Mouse (Mus musculus) forebrain, embryonic 13.5 days (tissue): ENCODE data around the gene 1810024B03Rik. TPM values are rescaled to one million over a fixed set of nuclear protein-coding genes. Genes with fewer than 3 reads are reported as not detected.

ENCODE experiments used
- ATAC-seq: fragments of 200-750 bp; cut with Nextera tagmentation; 2 replicates; pipeline ENCODE4 v1.8.0; 2017
- H3K27ac ChIP-seq: fragments of 300-500 bp; sonication (generic); 2 replicates; pipeline ENCODE4 v1.5.1; 2015; ENCODE audit warnings: inconsistent platforms, mild to moderate bottlenecking, moderate library complexity
- H3K27me3 ChIP-seq: fragments of 300-500 bp; sonication (generic); 2 replicates; pipeline ENCODE4 v1.6.1; 2015; ENCODE audit warnings: mild to moderate bottlenecking, inconsistent platforms
- H3K36me3 ChIP-seq: fragments of 300-500 bp; sonication (generic); 2 replicates; pipeline ENCODE4 v1.6.1; 2015; ENCODE audit warnings: mild to moderate bottlenecking, inconsistent platforms; ENCODE audit not compliant: poor library complexity, severe bottlenecking
- H3K4me1 ChIP-seq: fragments of 300-500 bp; sonication (generic); 2 replicates; pipeline ENCODE4 v1.6.1; 2015; ENCODE audit warnings: inconsistent platforms
- H3K4me2 ChIP-seq: fragments of 300-500 bp; sonication (generic); 2 replicates; pipeline ENCODE4 v1.6.1; 2015; ENCODE audit warnings: inconsistent platforms, mild to moderate bottlenecking, moderate library complexity
- H3K4me3 ChIP-seq: fragments of 300-500 bp; sonication (generic); 2 replicates; pipeline ENCODE4 v1.5.1; 2015; ENCODE audit warnings: mild to moderate bottlenecking, inconsistent platforms
- H3K9ac ChIP-seq: fragments of 300-500 bp; sonication (generic); 2 replicates; pipeline ENCODE4 v1.6.1; 2015; ENCODE audit warnings: mild to moderate bottlenecking, inconsistent platforms
- H3K9me3 ChIP-seq: fragments of 300-500 bp; sonication (generic); replicated peaks from 2 replicates; pipeline ENCODE4 v1.6.1; 2016; ENCODE audit warnings: inconsistent platforms
- WGBS: fragments of 180-500 bp; shearing (Covaris S2); methylation state at CpG from one replicate; pipeline ENCODE4 v1.1.7; 2015; 5-methylcytosine and 5-hydroxymethylcytosine counted together
- polyA plus RNA-seq: library from polyadenylated mRNA; unstranded; fragments of >200 nt; fragmentation: Nextera tagmentation; extraction: Ambion mirVana; gene quantifications from 2 replicates; pipeline ENCODE4 v1.2.1, GENCODE M21; 2015

1810024B03Rik gene
- 2.0 and 3.4 TPM in 2 replicates for polyA plus RNA-seq

- Histone ChIP-seq H3K4me2 (peak within 1 kb of the TSS; percentile 87), H3K9me3 (no peaks in the 10 kb centered on the region), H3K27me3 (no peaks in the 10 kb centered on the region), H3K36me3 (peaks cover 29% of the 10 kb centered on the region), H3K4me3 (peak within 1 kb of the TSS; percentile 90), H3K9ac (peak within 1 kb of the TSS; percentile 81), H3K4me1 (peaks cover 9% of the 10 kb centered on the region), H3K27ac (peak within 1 kb of the TSS; percentile 73)
- 13% methylated on average over 36 of the region's 36 CpGs for WGBS
- peak; percentile 99 for ATAC-seq
These were observed at the start of gene 1810024B03Rik, which contains the start of gene Snrnp200 for GRCm38 (mm10) chr2:127207547-127208451. 1810024B03Rik (minus strand) TSS chr2:127208280. Snrnp200 (plus strand) TSS chr2:127208386.

GRCm38 (mm10) chr2:127255294-127255693 lies 47.2 kb upstream of the 1810024B03Rik start:
- Histone ChIP-seq H3K9ac (no peak overlapping the region), H3K4me1 (no peaks in the 10 kb centered on the region), H3K27ac (no peak overlapping the region), H3K9me3 (no peaks in the 10 kb centered on the region), H3K4me2 (no peak overlapping the region), H3K27me3 (no peaks in the 10 kb centered on the region), H3K4me3 (no peak overlapping the region), H3K36me3 (peaks cover 45% of the 10 kb centered on the region)
- no peak for ATAC-seq
- WGBS, result 90% methylated on average over 6 of the region's 6 CpGs

- Histone ChIP-seq H3K4me3 (no peak overlapping the region), H3K36me3 (peaks cover 40% of the 10 kb centered on the region), H3K27ac (no peak overlapping the region), H3K27me3 (no peaks in the 10 kb centered on the region), H3K4me2 (no peak overlapping the region), H3K9ac (no peak overlapping the region), H3K4me1 (no peaks in the 10 kb centered on the region), H3K9me3 (no peaks in the 10 kb centered on the region)
- 92% methylated on average over 3 of the region's 3 CpGs for WGBS
- ATAC-seq, result no peak
These were observed 46.6 kb upstream of the 1810024B03Rik start for GRCm38 (mm10) chr2:127254604-127255134.

- Histone ChIP-seq H3K27me3 (no peaks in the 10 kb centered on the region), H3K27ac (no peak overlapping the region), H3K9ac (no peak overlapping the region), H3K36me3 (peaks cover 21% of the 10 kb centered on the region), H3K4me1 (peaks cover 12% of the 10 kb centered on the region), H3K4me2 (no peak overlapping the region), H3K9me3 (no peaks in the 10 kb centered on the region), H3K4me3 (no peak overlapping the region)
- ATAC-seq, result no peak
- WGBS, result 91% methylated on average over 5 of the region's 5 CpGs
These were observed 44.7 kb upstream of the 1810024B03Rik start for GRCm38 (mm10) chr2:127252787-127253186.

GRCm38 (mm10) chr2:127251880-127252527 lies 43.9 kb upstream of the 1810024B03Rik start:
- Histone ChIP-seq H3K36me3 (peaks cover 14% of the 10 kb centered on the region), H3K9me3 (no peaks in the 10 kb centered on the region), H3K4me3 (no peak overlapping the region), H3K27ac (no peak overlapping the region), H3K4me1 (peaks cover 13% of the 10 kb centered on the region), H3K4me2 (no peak overlapping the region), H3K27me3 (no peaks in the 10 kb centered on the region), H3K9ac (no peak overlapping the region)
- WGBS, result 90% methylated on average over 3 of the region's 3 CpGs
- no peak for ATAC-seq

- Histone ChIP-seq H3K4me2 (no peak overlapping the region), H3K27ac (no peak overlapping the region), H3K9me3 (no peaks in the 10 kb centered on the region), H3K4me1 (peaks cover 19% of the 10 kb centered on the region), H3K9ac (no peak overlapping the region), H3K4me3 (no peak overlapping the region), H3K27me3 (no peaks in the 10 kb centered on the region), H3K36me3 (peaks cover 8% of the 10 kb centered on the region)
- 73% methylated on average over 3 of the region's 3 CpGs for WGBS
- ATAC-seq, result no peak
These were observed 43.4 kb upstream of the 1810024B03Rik start for GRCm38 (mm10) chr2:127251457-127251856.

- peaks cover 9% of the 10 kb centered on the region for H3K36me3 ChIP-seq
- H3K27me3 ChIP-seq, result no peaks in the 10 kb centered on the region
- H3K9ac ChIP-seq, result no peak overlapping the region; the same call in 1 of the 2 replicates
- no peak for ATAC-seq
- no peak overlapping the region for H3K4me3 ChIP-seq
- no peaks in the 10 kb centered on the region for H3K9me3 ChIP-seq
- WGBS, result 95% methylated on average over 9 of the region's 9 CpGs
- no peak overlapping the region for H3K4me2 ChIP-seq
- no peak overlapping the region for H3K27ac ChIP-seq
- peaks cover 22% of the 10 kb centered on the region for H3K4me1 ChIP-seq
These were observed 42.4 kb upstream of the 1810024B03Rik start for GRCm38 (mm10) chr2:127250291-127251008.

- H3K27me3 ChIP-seq, result no peaks in the 10 kb centered on the region
- H3K36me3 ChIP-seq, result peaks cover 27% of the 10 kb centered on the region
- H3K27ac ChIP-seq, result peak overlapping the region; percentile 69
- peak overlapping the region; percentile 99 for H3K4me2 ChIP-seq
- H3K9ac ChIP-seq, result peak overlapping the region; percentile 93
- H3K9me3 ChIP-seq, result no peaks in the 10 kb centered on the region
- H3K4me1 ChIP-seq, result peaks cover 22% of the 10 kb centered on the region
- peak overlapping the region; percentile 96 for H3K4me3 ChIP-seq
- peak; percentile 73 for ATAC-seq
- WGBS, result under 1% methylated on average over 39 of the region's 39 CpGs
These were observed 40.4 kb upstream of the 1810024B03Rik start for GRCm38 (mm10) chr2:127248334-127249004.

GRCm38 (mm10) chr2:127247592-127248333 lies 39.7 kb upstream of the 1810024B03Rik start, which contains the start of the genes Ciao1 and Tmem127:
Ciao1 (minus strand) TSS chr2:127247816.
Tmem127 (plus strand) TSS chr2:127247908.
- no peaks in the 10 kb centered on the region for H3K27me3 ChIP-seq
- WGBS, result under 1% methylated on average over 45 of the region's 53 CpGs
- H3K9me3 ChIP-seq, result no peaks in the 10 kb centered on the region
- peak within 1 kb of the TSS; percentile 96 for H3K4me3 ChIP-seq
- H3K4me2 ChIP-seq, result peak within 1 kb of the TSS; percentile 99
- peak; percentile 99 for ATAC-seq
- peak within 1 kb of the TSS; percentile 69 for H3K27ac ChIP-seq
- peaks cover 33% of the 10 kb centered on the region for H3K36me3 ChIP-seq
- peaks cover 22% of the 10 kb centered on the region for H3K4me1 ChIP-seq
- peak within 1 kb of the TSS; percentile 93 for H3K9ac ChIP-seq

- Histone ChIP-seq H3K27ac (no peak overlapping the region), H3K4me1 (no peaks in the 10 kb centered on the region), H3K4me3 (no peak overlapping the region), H3K9ac (no peak overlapping the region), H3K9me3 (no peaks in the 10 kb centered on the region), H3K27me3 (no peaks in the 10 kb centered on the region), H3K36me3 (peaks cover 92% of the 10 kb centered on the region), H3K4me2 (no peak overlapping the region)
- no peak for ATAC-seq
- WGBS, result 100% methylated on average over 2 of the region's 2 CpGs
These were observed 32.0 kb upstream of the 1810024B03Rik start for GRCm38 (mm10) chr2:127240065-127240464.
